Mouse (Mus musculus) heart, embryonic 15.5 days (tissue): ENCODE measurements at regions not wholly inside any gene's neighbourhood (a gene's known extent, or its start where the extent isn't known, plus 50 kb on each side); places are given as distances from the start of the nearest gene placed in this dataset.

Experiments
- ATAC-seq: fragments of 200-750 bp; cut with Nextera tagmentation; replicated peaks from 2 replicates; pipeline ENCODE4 v1.8.0; 2017; ENCODE audit warnings: low read depth, moderate TSS enrichment; ENCODE audit not compliant: insufficient number of reproducible peaks, insufficient read depth, low FRiP score
- H3K27ac ChIP-seq: fragments of 300-500 bp; sonication (generic); 2 replicates; pipeline ENCODE4 v1.5.1; 2015; ENCODE audit warnings: mild to moderate bottlenecking, inconsistent platforms
- H3K27me3 ChIP-seq: fragments of 300-500 bp; sonication (generic); 2 replicates; pipeline ENCODE4 v1.6.1; 2015; ENCODE audit warnings: inconsistent platforms
- H3K36me3 ChIP-seq: fragments of 300-500 bp; sonication (generic); 2 replicates; pipeline ENCODE4 v1.6.1; 2015; ENCODE audit warnings: mild to moderate bottlenecking, inconsistent platforms
- H3K4me1 ChIP-seq: fragments of 300-500 bp; sonication (generic); replicated peaks from 2 replicates; pipeline ENCODE4 v1.6.1; 2015; ENCODE audit warnings: inconsistent platforms
- H3K4me2 ChIP-seq: fragments of 300-500 bp; sonication (generic); 2 replicates; pipeline ENCODE4 v1.6.1; 2015; ENCODE audit warnings: inconsistent platforms, mild to moderate bottlenecking, moderate library complexity
- H3K4me3 ChIP-seq: fragments of 300-500 bp; sonication (generic); 2 replicates; pipeline ENCODE4 v1.5.1; 2015; ENCODE audit warnings: mild to moderate bottlenecking, inconsistent platforms
- H3K9ac ChIP-seq: fragments of 300-500 bp; sonication (generic); 2 replicates; pipeline ENCODE4 v1.6.1; 2015; ENCODE audit warnings: mild to moderate bottlenecking, inconsistent platforms
- H3K9me3 ChIP-seq: fragments of 300-500 bp; sonication (generic); replicated peaks from 2 replicates; pipeline ENCODE4 v1.6.1; 2016; ENCODE audit warnings: inconsistent platforms
- WGBS: fragments of 180-500 bp; shearing (Covaris S2); methylation state at CpG from one replicate; pipeline ENCODE4 v1.1.7; 2015; ENCODE audit warnings: mixed read lengths; 5-methylcytosine and 5-hydroxymethylcytosine counted together

DNA sequence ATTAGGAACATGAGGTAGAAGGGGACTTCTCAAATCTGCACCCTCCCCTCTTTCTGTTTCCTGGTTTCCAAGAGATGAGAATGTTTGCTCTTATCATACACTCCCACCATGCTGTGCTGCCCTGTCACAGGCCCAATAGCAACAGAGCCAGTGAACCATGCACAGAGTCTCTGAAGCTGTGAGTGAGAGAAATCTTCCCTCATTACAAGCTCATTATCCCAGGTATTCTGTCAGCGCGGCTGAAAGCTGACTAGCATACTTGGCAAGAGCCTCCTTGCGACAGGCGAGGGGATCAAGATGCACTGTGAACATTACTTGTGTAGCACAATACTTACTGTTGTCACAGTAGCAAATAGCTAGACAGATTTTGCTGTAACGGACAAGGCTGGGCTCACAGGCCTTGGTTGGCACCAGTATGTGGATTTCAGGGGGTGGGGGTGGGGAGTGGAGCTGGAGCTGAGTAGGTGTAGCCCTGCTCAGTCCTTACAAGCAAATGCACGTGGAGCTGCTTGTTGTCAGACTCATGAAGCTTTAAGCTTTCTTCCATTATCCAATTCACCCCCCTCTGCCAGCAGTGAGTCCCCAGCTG is 84.2 kb upstream of the Zic3 start:
- H3K4me1 ChIP-seq: no peaks in the 10 kb centered on the region
- H3K27me3 ChIP-seq: no peaks in the 10 kb centered on the region
- no peak for ATAC-seq
- H3K4me3 ChIP-seq: no peak overlapping the region
- no peaks in the 10 kb centered on the region for H3K9me3 ChIP-seq
- H3K27ac ChIP-seq: no peak overlapping the region
- H3K36me3 ChIP-seq: no peaks in the 10 kb centered on the region
- no peak overlapping the region for H3K9ac ChIP-seq
- 49% methylated on average over 6 of the region's 6 CpGs for WGBS
- no peak overlapping the region for H3K4me2 ChIP-seq

DNA sequence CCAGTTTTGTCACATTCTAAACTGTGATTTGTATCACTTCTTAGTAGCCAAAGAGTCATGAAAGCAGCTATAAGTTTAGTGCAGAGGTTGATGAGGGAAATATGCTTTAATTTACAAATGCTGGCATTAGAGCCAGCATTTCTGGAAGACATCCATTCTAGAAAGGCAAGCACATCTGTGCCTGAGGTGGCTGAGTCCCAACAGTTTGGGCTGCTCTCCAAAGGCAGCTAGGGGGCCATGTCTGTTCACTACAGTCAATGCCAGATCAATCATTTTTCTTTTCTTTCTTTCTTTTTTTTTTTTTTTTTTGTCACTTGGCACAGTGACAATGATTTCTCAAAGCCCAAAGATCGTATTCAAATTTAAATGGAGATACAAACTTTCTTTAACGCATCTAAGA is 71.6 kb upstream of the Zic3 start:
- no peaks in the 10 kb centered on the region for H3K4me1 ChIP-seq
- 48% methylated on average over 2 of the region's 2 CpGs for WGBS
- no peak overlapping the region for H3K9ac ChIP-seq
- H3K36me3 ChIP-seq: no peaks in the 10 kb centered on the region
- no peak overlapping the region for H3K4me3 ChIP-seq
- H3K27ac ChIP-seq: no peak overlapping the region
- H3K9me3 ChIP-seq: no peaks in the 10 kb centered on the region
- no peak overlapping the region for H3K4me2 ChIP-seq
- H3K27me3 ChIP-seq: no peaks in the 10 kb centered on the region
- ATAC-seq: no peak

GRCm38 (mm10) chrX:57951301-57951700 is 71.2 kb upstream of the Zic3 start:
- Histone ChIP-seq H3K4me1 (no peaks in the 10 kb centered on the region), H3K27ac (no peak overlapping the region), H3K9ac (no peak overlapping the region), H3K9me3 (no peaks in the 10 kb centered on the region), H3K36me3 (no peaks in the 10 kb centered on the region), H3K4me2 (no peak overlapping the region), H3K4me3 (no peak overlapping the region), H3K27me3 (no peaks in the 10 kb centered on the region)
- WGBS: 38% methylated on average over 3 of the region's 3 CpGs
- no peak for ATAC-seq

DNA sequence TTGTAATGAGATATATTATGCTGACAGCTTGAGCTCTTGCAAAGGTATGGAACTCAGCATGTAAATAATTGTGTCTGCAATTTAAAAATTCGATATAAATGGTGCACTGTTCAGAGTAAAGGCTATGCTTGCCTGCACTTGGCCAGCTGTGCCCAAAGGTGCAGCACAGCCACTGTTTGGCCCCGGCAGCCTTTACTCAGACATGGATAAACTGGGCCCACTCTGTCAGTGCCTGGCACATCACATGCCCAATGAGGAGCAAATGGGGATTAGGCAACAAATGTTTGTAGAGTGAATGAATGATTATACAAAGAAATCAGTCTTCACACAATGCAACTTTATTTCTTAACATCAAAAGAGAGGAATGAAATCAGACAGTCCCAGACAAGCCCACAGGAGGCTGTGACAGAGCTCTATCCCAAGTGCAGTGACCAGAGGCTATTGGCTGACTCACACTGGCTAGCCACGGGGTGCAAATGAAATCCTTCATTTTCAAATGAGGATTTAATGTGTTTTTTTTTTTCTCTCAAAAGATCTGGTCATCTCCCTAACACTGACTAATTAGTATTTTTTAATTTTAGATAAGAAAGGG is 67.8 kb upstream of the Zic3 start:
- Histone ChIP-seq H3K4me2 (no peak overlapping the region), H3K9me3 (no peaks in the 10 kb centered on the region), H3K27me3 (no peaks in the 10 kb centered on the region), H3K9ac (no peak overlapping the region), H3K36me3 (no peaks in the 10 kb centered on the region), H3K4me1 (no peaks in the 10 kb centered on the region), H3K27ac (no peak overlapping the region), H3K4me3 (no peak overlapping the region)
- no peak for ATAC-seq
- WGBS: 34% methylated on average over 3 of the region's 3 CpGs
